Mouse (Mus musculus) intestine, embryonic 15.5 days (tissue): Measurements from ENCODE around the gene Pear1. TPM values are rescaled to one million over a fixed set of nuclear protein-coding genes. Genes with fewer than 3 reads are reported as not detected.

ENCODE experiments used
- ATAC-seq: fragments of 200-750 bp; cut with Nextera tagmentation; 2 replicates; pipeline ENCODE4 v1.8.0; 2017; ENCODE audit warnings: moderate TSS enrichment, moderate library complexity
- H3K27ac ChIP-seq: fragments of 300-500 bp; sonication (generic); 2 replicates; pipeline ENCODE4 v1.5.1; 2015; ENCODE audit warnings: mild to moderate bottlenecking, inconsistent platforms
- H3K27me3 ChIP-seq: fragments of 300-500 bp; sonication (generic); replicated peaks from 2 replicates; pipeline ENCODE4 v1.6.1; 2015; ENCODE audit warnings: inconsistent platforms
- H3K36me3 ChIP-seq: fragments of 300-500 bp; sonication (generic); 2 replicates; pipeline ENCODE4 v1.6.1; 2015; ENCODE audit warnings: inconsistent platforms
- H3K4me1 ChIP-seq: fragments of 300-500 bp; sonication (generic); replicated peaks from 2 replicates; pipeline ENCODE4 v1.6.1; 2015; ENCODE audit warnings: inconsistent platforms
- H3K4me2 ChIP-seq: fragments of 300-500 bp; sonication (generic); replicated peaks from 2 replicates; pipeline ENCODE4 v1.6.1; 2015; ENCODE audit warnings: mild to moderate bottlenecking, inconsistent platforms
- H3K4me3 ChIP-seq: fragments of 300-500 bp; sonication (generic); replicated peaks from 2 replicates; pipeline ENCODE4 v1.5.1; 2015; ENCODE audit warnings: inconsistent platforms
- H3K9ac ChIP-seq: fragments of 300-500 bp; sonication (generic); 2 replicates; pipeline ENCODE4 v1.6.1; 2015; ENCODE audit warnings: inconsistent platforms
- H3K9me3 ChIP-seq: fragments of 300-500 bp; sonication (generic); 2 replicates; pipeline ENCODE4 v1.6.1; 2016; ENCODE audit warnings: inconsistent platforms
- WGBS: fragments of 180-500 bp; shearing (Covaris S2); methylation state at CpG from one replicate; pipeline ENCODE4 v1.1.7; 2015; 5-methylcytosine and 5-hydroxymethylcytosine counted together
- polyA plus RNA-seq: library from polyadenylated mRNA; unstranded; fragments of >200 nt; fragmentation: Nextera tagmentation; extraction: Ambion mirVana; gene quantifications from 2 replicates; pipeline ENCODE4 v1.2.1, GENCODE M21; 2015

Gene Pear1
- polyA plus RNA-seq, 1 experiment from 2014 or later: 22.6 TPM

GRCm38 (mm10) chr3:87742013-87742412 lies 82.1 kb downstream of the Pear1 start:
- WGBS: 71% methylated on average over 3 of the region's 3 CpGs
- no peak overlapping the region for H3K4me3 ChIP-seq
- H3K9me3 ChIP-seq: no peaks in the 10 kb centered on the region
- no peak overlapping the region for H3K9ac ChIP-seq
- no peaks in the 10 kb centered on the region for H3K27me3 ChIP-seq
- no peak overlapping the region for H3K4me2 ChIP-seq
- H3K27ac ChIP-seq: no peak overlapping the region
- peaks cover 16% of the 10 kb centered on the region; the same call in 1 of the 2 replicates for H3K36me3 ChIP-seq
- ATAC-seq: no peak
- H3K4me1 ChIP-seq: peaks cover 10% of the 10 kb centered on the region; the same call in 1 of the 2 replicates

GRCm38 (mm10) chr3:87738906-87739305 lies 85.2 kb downstream of the Pear1 start:
- Histone ChIP-seq H3K9me3 (no peaks in the 10 kb centered on the region), H3K4me2 (no peak overlapping the region), H3K27ac (no peak overlapping the region), H3K4me3 (no peak overlapping the region), H3K9ac (no peak overlapping the region), H3K27me3 (no peaks in the 10 kb centered on the region), H3K4me1 (no peaks in the 10 kb centered on the region), H3K36me3 (peaks cover 32% of the 10 kb centered on the region)
- no peak for ATAC-seq
- WGBS: 77% methylated on average over 5 of the region's 5 CpGs

- no peak overlapping the region for H3K27ac ChIP-seq
- H3K9me3 ChIP-seq: no peaks in the 10 kb centered on the region
- no peak for ATAC-seq
- H3K27me3 ChIP-seq: no peaks in the 10 kb centered on the region
- no peak overlapping the region for H3K9ac ChIP-seq
- H3K4me3 ChIP-seq: no peak overlapping the region
- no peaks in the 10 kb centered on the region for H3K4me1 ChIP-seq
- WGBS: 69% methylated on average over 9 of the region's 9 CpGs
- peaks cover 42% of the 10 kb centered on the region for H3K36me3 ChIP-seq
- no peak overlapping the region for H3K4me2 ChIP-seq
These were observed 88.8 kb downstream of the Pear1 start for GRCm38 (mm10) chr3:87735335-87735734.

- Histone ChIP-seq H3K36me3 (peaks cover 45% of the 10 kb centered on the region), H3K9ac (no peak overlapping the region), H3K27ac (no peak overlapping the region), H3K4me2 (no peak overlapping the region), H3K9me3 (no peaks in the 10 kb centered on the region), H3K27me3 (no peaks in the 10 kb centered on the region), H3K4me1 (no peaks in the 10 kb centered on the region), H3K4me3 (no peak overlapping the region)
- ATAC-seq: no peak
- WGBS: 85% methylated on average over 11 of the region's 11 CpGs
These were observed 89.9 kb downstream of the Pear1 start for GRCm38 (mm10) chr3:87733984-87734761.

- no peaks in the 10 kb centered on the region for H3K27me3 ChIP-seq
- no peak overlapping the region for H3K9ac ChIP-seq
- no peak for ATAC-seq
- H3K27ac ChIP-seq: no peak overlapping the region
- 81% methylated on average over 4 of the region's 4 CpGs for WGBS
- H3K9me3 ChIP-seq: no peaks in the 10 kb centered on the region
- no peaks in the 10 kb centered on the region for H3K4me1 ChIP-seq
- peaks cover 45% of the 10 kb centered on the region for H3K36me3 ChIP-seq
- no peak overlapping the region for H3K4me3 ChIP-seq
- no peak overlapping the region for H3K4me2 ChIP-seq
These were observed 91.0 kb downstream of the Pear1 start for GRCm38 (mm10) chr3:87733098-87733497.

- no peaks in the 10 kb centered on the region for H3K27me3 ChIP-seq
- no peaks in the 10 kb centered on the region for H3K4me1 ChIP-seq
- H3K27ac ChIP-seq: no peak overlapping the region
- no peak for ATAC-seq
- H3K36me3 ChIP-seq: peaks cover 52% of the 10 kb centered on the region
- 79% methylated on average over 6 of the region's 6 CpGs for WGBS
- H3K9ac ChIP-seq: no peak overlapping the region
- H3K4me2 ChIP-seq: no peak overlapping the region
- no peak overlapping the region for H3K4me3 ChIP-seq
- H3K9me3 ChIP-seq: no peaks in the 10 kb centered on the region
These were observed 95.4 kb downstream of the Pear1 start for GRCm38 (mm10) chr3:87728696-87729095.

- no peaks in the 10 kb centered on the region for H3K27me3 ChIP-seq
- no peaks in the 10 kb centered on the region for H3K4me1 ChIP-seq
- no peak overlapping the region for H3K27ac ChIP-seq
- no peak for ATAC-seq
- no peaks in the 10 kb centered on the region for H3K9me3 ChIP-seq
- 93% methylated on average over 7 of the region's 7 CpGs for WGBS
- H3K4me3 ChIP-seq: no peak overlapping the region
- peaks cover 52% of the 10 kb centered on the region for H3K36me3 ChIP-seq
- no peak overlapping the region for H3K4me2 ChIP-seq
- H3K9ac ChIP-seq: no peak overlapping the region
These were observed 97.9 kb downstream of the Pear1 start for GRCm38 (mm10) chr3:87726191-87726590.

- Histone ChIP-seq H3K36me3 (peaks cover 49% of the 10 kb centered on the region), H3K27me3 (no peaks in the 10 kb centered on the region), H3K4me1 (no peaks in the 10 kb centered on the region), H3K27ac (no peak overlapping the region), H3K9ac (no peak overlapping the region), H3K4me3 (no peak overlapping the region), H3K9me3 (no peaks in the 10 kb centered on the region), H3K4me2 (no peak overlapping the region)
- no peak for ATAC-seq
- 96% methylated on average over 16 of the region's 16 CpGs for WGBS
These were observed 98.5 kb downstream of the Pear1 start for GRCm38 (mm10) chr3:87725396-87726160.

GRCm38 (mm10) chr3:87724556-87724955 lies 99.5 kb downstream of the Pear1 start:
- H3K27ac ChIP-seq: no peak overlapping the region
- H3K36me3 ChIP-seq: peaks cover 50% of the 10 kb centered on the region
- WGBS: 34% methylated on average over 6 of the region's 6 CpGs
- no peak for ATAC-seq
- no peak overlapping the region for H3K9ac ChIP-seq
- no peak overlapping the region for H3K4me3 ChIP-seq
- no peaks in the 10 kb centered on the region for H3K9me3 ChIP-seq
- no peaks in the 10 kb centered on the region for H3K27me3 ChIP-seq
- H3K4me2 ChIP-seq: no peak overlapping the region
- H3K4me1 ChIP-seq: no peaks in the 10 kb centered on the region

- H3K9me3 ChIP-seq: no peaks in the 10 kb centered on the region
- no peak overlapping the region for H3K4me3 ChIP-seq
- peaks cover 26% of the 10 kb centered on the region for H3K36me3 ChIP-seq
- no peaks in the 10 kb centered on the region for H3K4me1 ChIP-seq
- WGBS: 66% methylated on average over 2 of the region's 2 CpGs
- H3K9ac ChIP-seq: no peak overlapping the region
- no peak overlapping the region for H3K4me2 ChIP-seq
- no peak overlapping the region for H3K27ac ChIP-seq
- no peaks in the 10 kb centered on the region for H3K27me3 ChIP-seq
- no peak for ATAC-seq
These were observed 105.6 kb downstream of the Pear1 start for GRCm38 (mm10) chr3:87718525-87718924.
